Mouse (Mus musculus) stomach, embryonic 16.5 days (tissue): ENCODE measurements at regions not wholly inside any gene's neighbourhood (a gene's known extent, or its start where the extent isn't known, plus 50 kb on each side); places are given as distances from the start of the nearest gene placed in this dataset.

ENCODE experiments used
- ATAC-seq: fragments of 200-750 bp; cut with Nextera tagmentation; 2 replicates; pipeline ENCODE4 v1.8.0; 2017; ENCODE audit warnings: moderate number of reproducible peaks, moderate TSS enrichment; ENCODE audit not compliant: insufficient read depth, low FRiP score
- H3K27ac ChIP-seq: fragments of 300-500 bp; sonication (generic); 2 replicates; pipeline ENCODE4 v1.5.1; 2014; ENCODE audit warnings: low read length
- H3K27me3 ChIP-seq: fragments of 300-500 bp; sonication (generic); 2 replicates; pipeline ENCODE4 v1.6.1; 2014; ENCODE audit warnings: low read length, control low read depth, mixed read lengths; ENCODE audit not compliant: control insufficient read depth, insufficient read depth
- H3K36me3 ChIP-seq: fragments of 300-500 bp; sonication (generic); 2 replicates; pipeline ENCODE4 v1.6.1; 2014; ENCODE audit warnings: low read length; ENCODE audit not compliant: control insufficient read depth, insufficient read depth
- H3K4me1 ChIP-seq: fragments of 300-500 bp; sonication (generic); 2 replicates; pipeline ENCODE4 v1.6.1; 2014; ENCODE audit warnings: low read length, control low read depth, mixed read lengths; ENCODE audit not compliant: control insufficient read depth, insufficient read depth
- H3K4me2 ChIP-seq: fragments of 300-500 bp; sonication (generic); 2 replicates; pipeline ENCODE4 v1.6.1; 2014; ENCODE audit warnings: low read depth, low read length, mixed read lengths
- H3K4me3 ChIP-seq: fragments of 300-500 bp; sonication (generic); replicated peaks from 2 replicates; pipeline ENCODE4 v1.5.1; 2014; ENCODE audit warnings: mild to moderate bottlenecking, low read length
- H3K9ac ChIP-seq: fragments of 300-500 bp; sonication (generic); 2 replicates; pipeline ENCODE4 v1.6.1; 2014; ENCODE audit warnings: low read length
- H3K9me3 ChIP-seq: fragments of 300-500 bp; sonication (generic); replicated peaks from 2 replicates; pipeline ENCODE4 v1.6.1; 2016; ENCODE audit warnings: low read length, control low read depth; ENCODE audit not compliant: control insufficient read depth
- WGBS: fragments of 180-500 bp; shearing (Covaris S2); extraction: QIAGEN DNeasy Blood & Tissue Kit; methylation state at CpG from one replicate; pipeline ENCODE4 v1.1.7; 2014; 5-methylcytosine and 5-hydroxymethylcytosine counted together

DNA sequence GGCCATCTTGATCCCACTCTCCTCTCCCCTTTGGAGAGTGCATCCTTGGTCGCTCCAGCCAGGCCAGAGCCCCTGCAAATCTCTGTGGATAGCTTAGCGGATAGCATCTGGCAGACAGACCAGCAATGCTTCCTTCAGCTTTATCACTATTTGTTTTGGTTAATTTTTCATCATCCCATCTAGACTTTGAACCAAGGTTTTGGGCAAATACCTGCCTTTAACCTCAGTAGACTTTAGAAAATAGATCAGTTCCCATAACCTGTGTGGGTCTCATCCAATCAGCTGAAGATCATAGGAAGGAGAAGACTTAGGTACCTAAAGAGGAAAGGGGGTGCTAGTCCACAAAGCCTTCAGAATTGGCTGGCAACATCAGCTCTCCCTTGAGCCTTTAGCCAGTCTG, 327.2 kb upstream of the Gm10131 start:
- 81% methylated on average over 2 of the region's 2 CpGs for WGBS
- Histone ChIP-seq H3K27me3 (no peaks in the 10 kb centered on the region), H3K9ac (no peak overlapping the region), H3K36me3 (no peaks in the 10 kb centered on the region), H3K4me2 (no peak overlapping the region), H3K27ac (no peak overlapping the region), H3K4me1 (no peaks in the 10 kb centered on the region), H3K9me3 (no peaks in the 10 kb centered on the region), H3K4me3 (no peak overlapping the region)
- no peak for ATAC-seq

DNA sequence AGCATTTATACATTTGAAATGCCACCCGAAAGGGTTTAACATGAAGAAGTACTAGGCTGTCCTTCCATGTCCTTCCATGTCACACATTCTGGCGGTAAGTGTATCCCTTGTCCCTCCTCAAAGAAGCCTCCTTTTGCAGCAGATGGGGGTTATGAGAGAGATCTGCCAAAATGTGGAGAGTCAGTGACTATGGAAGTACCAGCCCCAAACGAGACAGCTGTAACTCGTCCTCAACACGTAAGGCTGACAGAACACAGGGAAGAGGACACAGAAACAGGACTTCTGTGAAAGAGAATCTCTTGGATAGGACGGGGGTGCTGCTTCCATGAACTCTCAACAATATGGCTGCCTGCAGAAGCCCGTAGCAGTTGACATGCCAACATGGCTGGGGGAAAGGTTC, 320.4 kb upstream of the Gm10131 start:
- no peak overlapping the region for H3K4me3 ChIP-seq
- no peaks in the 10 kb centered on the region for H3K36me3 ChIP-seq
- H3K27me3 ChIP-seq, result no peaks in the 10 kb centered on the region
- H3K9me3 ChIP-seq, result no peaks in the 10 kb centered on the region
- 84% methylated on average over 7 of the region's 7 CpGs for WGBS
- no peak overlapping the region for H3K9ac ChIP-seq
- no peaks in the 10 kb centered on the region for H3K4me1 ChIP-seq
- no peak overlapping the region for H3K4me2 ChIP-seq
- H3K27ac ChIP-seq, result no peak overlapping the region
- no peak for ATAC-seq

DNA sequence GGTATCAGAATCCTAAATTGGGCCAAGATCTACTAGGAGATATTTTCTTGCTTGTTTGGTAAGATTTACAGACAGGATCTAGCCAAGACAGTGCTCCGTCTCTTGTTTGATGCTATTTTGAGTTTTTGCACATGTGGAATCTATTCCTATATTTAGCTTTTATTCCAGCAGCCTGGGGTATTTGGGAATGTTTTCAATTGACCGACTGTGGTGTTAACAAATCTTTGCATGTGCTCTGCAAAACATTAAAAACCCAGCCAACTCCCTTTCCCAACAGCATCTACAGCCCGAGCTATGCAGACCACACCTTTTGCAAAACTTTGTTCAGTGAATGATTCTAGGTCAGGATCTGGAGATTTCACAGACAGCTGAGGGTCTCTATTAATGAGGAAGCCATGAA, 317.7 kb upstream of the Gm10131 start:
- Histone ChIP-seq H3K4me1 (no peaks in the 10 kb centered on the region), H3K27ac (no peak overlapping the region), H3K9ac (no peak overlapping the region), H3K27me3 (no peaks in the 10 kb centered on the region), H3K36me3 (no peaks in the 10 kb centered on the region), H3K4me2 (no peak overlapping the region), H3K9me3 (no peaks in the 10 kb centered on the region), H3K4me3 (no peak overlapping the region)
- 46% methylated on average over 3 of the region's 3 CpGs for WGBS
- ATAC-seq, result no peak

DNA sequence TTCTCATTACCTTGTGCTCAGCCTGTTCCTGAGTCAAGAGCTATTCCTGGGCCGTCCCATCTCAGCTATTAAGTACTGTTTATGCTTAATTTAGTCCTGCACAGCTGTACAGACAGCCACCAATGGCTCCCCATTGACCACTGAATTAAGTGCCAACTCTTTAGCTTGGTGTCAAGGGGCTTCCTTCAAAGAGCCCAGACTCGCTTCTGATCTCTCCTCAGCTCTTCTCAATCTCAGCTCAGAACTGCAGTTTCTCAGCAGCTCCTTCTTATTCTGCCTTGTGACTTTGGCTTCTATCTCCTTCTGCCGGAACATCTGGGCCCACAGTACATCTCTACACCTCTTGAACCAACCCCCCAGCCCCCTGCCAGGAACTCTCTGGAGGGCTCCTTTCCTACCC, 290.0 kb upstream of the Gm10131 start:
- WGBS, result 91% methylated on average over 3 of the region's 3 CpGs
- H3K27ac ChIP-seq, result no peak overlapping the region
- H3K27me3 ChIP-seq, result no peaks in the 10 kb centered on the region
- no peak for ATAC-seq
- H3K4me3 ChIP-seq, result no peak overlapping the region
- H3K36me3 ChIP-seq, result no peaks in the 10 kb centered on the region
- H3K9me3 ChIP-seq, result no peaks in the 10 kb centered on the region; the same call in 1 of the 2 replicates
- no peaks in the 10 kb centered on the region for H3K4me1 ChIP-seq
- no peak overlapping the region for H3K9ac ChIP-seq
- H3K4me2 ChIP-seq, result no peak overlapping the region

DNA sequence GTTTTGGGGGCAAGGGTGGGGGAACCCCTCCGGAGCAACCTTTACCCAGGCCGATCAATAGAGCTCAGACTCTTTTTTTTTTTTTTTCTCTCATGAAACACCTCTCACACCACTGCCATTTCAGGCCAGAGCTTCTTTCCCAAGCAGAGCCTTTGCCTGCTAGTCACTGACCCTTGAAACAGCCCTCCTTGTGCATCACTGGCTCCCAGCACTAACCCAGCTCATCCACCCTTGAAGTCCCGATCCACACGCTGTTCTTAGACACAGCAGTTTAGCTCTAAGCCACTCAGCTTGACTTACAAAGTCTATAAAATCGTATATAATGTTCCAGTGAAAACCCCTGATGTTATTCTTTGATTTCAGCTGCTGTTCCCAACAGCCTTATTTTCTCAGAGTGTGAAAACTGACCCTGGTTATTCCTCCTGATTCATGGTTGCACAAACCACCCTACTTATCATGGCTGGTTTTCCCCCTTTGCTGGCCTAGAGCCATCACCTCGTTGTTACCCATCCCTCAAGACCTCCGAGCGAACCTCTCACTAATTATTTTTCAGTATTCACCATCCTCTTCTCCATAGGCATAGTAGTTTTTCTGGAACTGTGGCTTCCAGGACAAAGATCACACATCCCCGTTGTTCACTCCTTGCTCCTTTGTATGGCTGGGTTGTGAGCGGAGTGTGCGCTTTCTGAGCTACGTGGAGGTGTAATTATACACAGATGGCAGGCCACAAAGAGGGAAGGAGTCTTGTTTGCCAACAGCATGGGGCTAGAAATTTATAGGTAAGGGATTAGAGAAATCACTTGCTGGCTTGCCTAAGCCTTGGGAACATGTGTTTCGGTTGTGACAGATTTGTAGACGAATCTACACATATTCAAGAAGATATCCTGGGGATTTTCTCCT, 287.6 kb upstream of the Gm10131 start:
- Histone ChIP-seq H3K36me3 (no peaks in the 10 kb centered on the region), H3K4me3 (no peak overlapping the region), H3K27ac (no peak overlapping the region), H3K9ac (no peak overlapping the region), H3K4me2 (no peak overlapping the region), H3K9me3 (no peaks in the 10 kb centered on the region), H3K27me3 (no peaks in the 10 kb centered on the region), H3K4me1 (no peaks in the 10 kb centered on the region)
- ATAC-seq, result no peak
- 68% methylated on average over 14 of the region's 14 CpGs for WGBS

DNA sequence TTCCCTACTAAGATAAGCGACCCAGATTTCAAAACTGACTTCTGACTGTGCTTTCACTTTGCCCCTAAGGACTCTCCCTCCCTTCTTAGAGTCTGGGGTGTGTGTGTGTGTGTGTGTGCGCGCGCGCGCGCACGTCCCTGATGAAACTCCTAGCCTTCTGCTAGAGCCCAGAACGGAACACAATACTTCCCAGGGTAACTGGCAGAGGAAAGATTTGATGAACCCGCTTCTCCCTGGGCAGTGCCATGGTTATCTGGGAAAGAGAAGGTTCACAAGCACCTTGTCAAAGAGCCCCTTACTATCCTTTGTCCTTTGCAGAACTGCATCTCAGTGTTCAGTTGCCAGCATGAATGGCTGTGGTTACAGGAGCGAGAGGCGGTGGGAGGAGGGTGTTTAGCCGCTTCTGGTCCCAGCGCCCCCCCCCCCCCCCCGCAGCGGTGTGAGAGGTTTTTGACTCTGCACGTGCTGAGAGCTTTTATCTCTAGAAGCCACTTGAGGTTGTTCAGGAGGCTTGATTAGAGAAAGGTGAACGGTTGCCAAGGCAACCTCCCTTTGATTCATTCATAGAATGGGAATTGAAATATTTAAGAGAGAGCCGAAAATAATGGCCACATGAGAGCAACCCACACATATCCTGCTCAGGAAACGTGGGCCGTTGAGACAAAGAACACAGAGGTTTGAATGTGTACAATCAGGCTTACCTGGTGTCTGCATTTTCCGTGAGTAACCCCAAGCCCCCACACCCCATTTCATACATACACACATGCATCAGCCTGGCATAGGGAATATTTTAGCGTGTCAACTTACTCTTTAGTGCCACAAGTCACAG, 286.3 kb upstream of the Gm10131 start:
- no peak overlapping the region for H3K27ac ChIP-seq
- no peaks in the 10 kb centered on the region for H3K9me3 ChIP-seq
- no peak overlapping the region for H3K9ac ChIP-seq
- no peak overlapping the region for H3K4me3 ChIP-seq
- 43% methylated on average over 22 of the region's 23 CpGs for WGBS
- no peaks in the 10 kb centered on the region for H3K36me3 ChIP-seq
- no peaks in the 10 kb centered on the region for H3K4me1 ChIP-seq
- ATAC-seq, result no peak
- H3K4me2 ChIP-seq, result peak overlapping the region; percentile 8
- H3K27me3 ChIP-seq, result no peaks in the 10 kb centered on the region

DNA sequence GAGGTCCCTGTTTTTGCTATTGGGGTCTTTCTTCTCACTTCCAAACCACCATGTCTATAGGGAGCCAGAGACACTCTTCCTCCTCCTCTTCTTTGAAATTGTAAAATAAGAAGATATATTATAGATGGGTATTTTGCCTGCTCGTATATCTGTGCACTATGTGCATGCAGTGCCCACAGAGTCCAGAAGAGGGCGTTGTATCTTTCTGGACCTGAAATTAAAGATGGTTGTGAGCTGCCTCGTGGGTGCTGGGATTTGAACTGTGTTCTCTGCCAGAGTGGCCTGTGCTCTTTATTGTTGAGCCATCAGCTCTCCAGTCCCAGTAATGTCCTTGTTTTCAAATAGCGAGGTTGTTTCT, 285.7 kb upstream of the Gm10131 start:
- Histone ChIP-seq H3K4me3 (no peak overlapping the region), H3K27ac (no peak overlapping the region)
- 53% methylated on average over 4 of the region's 4 CpGs for WGBS

DNA sequence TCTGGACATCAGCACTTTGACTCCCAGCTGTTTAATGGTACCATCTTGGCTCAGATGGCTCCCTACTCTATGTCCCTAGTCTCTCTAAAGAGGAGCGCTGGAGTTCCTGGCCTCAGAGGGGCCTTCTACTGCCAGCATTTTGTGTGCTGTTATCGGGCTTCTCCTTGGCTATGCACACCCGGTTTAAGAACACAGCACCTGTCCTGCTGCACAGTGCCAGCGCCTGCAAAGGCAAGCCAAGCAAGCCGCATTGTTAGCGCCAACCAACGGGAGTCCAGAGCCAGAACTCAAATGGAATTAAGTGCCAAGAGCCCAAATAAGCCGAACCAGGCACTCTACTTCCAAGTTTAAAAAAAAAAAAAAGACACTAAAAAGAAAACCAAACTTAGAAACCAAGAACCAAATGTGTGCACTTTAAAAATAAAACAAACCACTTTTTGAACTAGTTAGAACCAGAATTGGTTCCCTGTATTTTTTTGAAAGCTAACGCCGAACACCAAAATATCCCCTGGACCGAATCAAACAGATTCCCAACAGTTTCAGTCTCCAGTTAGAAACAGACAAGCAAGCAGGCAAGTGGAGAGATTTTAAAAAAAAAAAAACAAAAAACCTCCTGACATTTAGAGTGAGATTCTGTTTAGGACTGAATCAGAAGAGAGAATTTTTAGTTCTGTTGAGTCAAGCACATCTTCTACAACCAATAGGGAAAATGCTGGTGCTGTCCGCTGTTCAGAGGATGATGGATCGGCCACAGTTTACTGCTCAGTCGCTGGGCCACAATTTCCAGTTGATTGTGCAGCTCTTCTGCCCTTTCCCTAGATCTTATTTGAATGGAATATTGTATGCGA, 281.7 kb upstream of the Gm10131 start:
- Histone ChIP-seq H3K9ac (no peak overlapping the region), H3K36me3 (no peaks in the 10 kb centered on the region), H3K4me2 (no peak overlapping the region), H3K4me3 (no peak overlapping the region), H3K27ac (no peak overlapping the region), H3K27me3 (no peaks in the 10 kb centered on the region), H3K9me3 (no peaks in the 10 kb centered on the region), H3K4me1 (no peaks in the 10 kb centered on the region)
- no peak for ATAC-seq
- WGBS, result 88% methylated on average over 15 of the region's 15 CpGs

More for the DNA sequence above, 285.7 kb upstream of the Gm10131 start:
- Histone ChIP-seq H3K27me3 (no peaks in the 10 kb centered on the region), H3K9me3 (no peaks in the 10 kb centered on the region), H3K9ac (no peak overlapping the region), H3K36me3 (no peaks in the 10 kb centered on the region), H3K4me2 (peak overlapping the region; percentile 8), H3K4me1 (no peaks in the 10 kb centered on the region)
- no peak for ATAC-seq
